Mouse (Mus musculus): ENCODE measurements at regions not wholly inside any gene's neighbourhood (a gene's known extent, or its start where the extent isn't known, plus 50 kb on each side); places are given as distances from the start of the nearest gene placed in this dataset.

- Histone ChIP-seq H3K27ac (replicated peaks; ENCODE audit: low read depth, low read length) (no peak overlapping the region), H3K9ac (replicated peaks; ENCODE audit: low read length) (no peak overlapping the region), H3K9me3 (ENCODE audit: control insufficient read depth, low read length) (no peaks in the 10 kb centered on the region), H3K4me1 (ENCODE audit: control insufficient read depth, insufficient read depth, low read length) (no peaks in the 10 kb centered on the region), H3K27me3 (ENCODE audit: control insufficient read depth, insufficient read depth, low read length) (no peaks in the 10 kb centered on the region), H3K36me3 (ENCODE audit: control insufficient read depth, insufficient read depth, low read length) (no peaks in the 10 kb centered on the region), H3K4me3 (replicated peaks; ENCODE audit: low read depth, low read length) (no peak overlapping the region), H3K4me2 (ENCODE audit: low read length) (no peak overlapping the region)
- no peak for ATAC-seq (ENCODE audit: low FRiP score, low TSS enrichment)
- DNase-seq = no peak
- WGBS = 81% methylated on average over 1 of the region's 1 CpGs
Measured at GRCm38 (mm10) chr3:143252643-143253042, 370.8 kb upstream of the Pkn2 start.

- no peak for ATAC-seq (ENCODE audit: low FRiP score, low TSS enrichment)
- WGBS = 75% methylated on average over 2 of the region's 2 CpGs
- H3K9me3 ChIP-seq (ENCODE audit: control insufficient read depth, low read length) = no peaks in the 10 kb centered on the region
Measured at GRCm38 (mm10) chr3:143252008-143252407, 370.2 kb upstream of the Pkn2 start.

GRCm38 (mm10) chr3:143242691-143243090 lies 360.9 kb upstream of the Pkn2 start:
- 76% methylated on average over 4 of the region's 4 CpGs for WGBS
- H3K4me3 ChIP-seq (replicated peaks; ENCODE audit: low read depth, low read length) = no peak overlapping the region
- H3K4me2 ChIP-seq (ENCODE audit: low read length) = no peak overlapping the region
- H3K27ac ChIP-seq (replicated peaks; ENCODE audit: low read depth, low read length) = no peak overlapping the region
- no peaks in the 10 kb centered on the region for H3K9me3 ChIP-seq (ENCODE audit: control insufficient read depth, low read length)
- no peaks in the 10 kb centered on the region for H3K4me1 ChIP-seq (ENCODE audit: control insufficient read depth, insufficient read depth, low read length)
- ATAC-seq (ENCODE audit: low FRiP score, low TSS enrichment) (no peak), DNase-seq (no peak)
- no peak overlapping the region for H3K9ac ChIP-seq (replicated peaks; ENCODE audit: low read length)
- H3K27me3 ChIP-seq (ENCODE audit: control insufficient read depth, insufficient read depth, low read length) = no peaks in the 10 kb centered on the region
- H3K36me3 ChIP-seq (ENCODE audit: control insufficient read depth, insufficient read depth, low read length) = no peaks in the 10 kb centered on the region

More at GRCm38 (mm10) chr3:143252008-143252407, 370.2 kb upstream of the Pkn2 start:
- no peak overlapping the region for H3K4me3 ChIP-seq (replicated peaks; ENCODE audit: low read depth, low read length)
- no peak overlapping the region for H3K27ac ChIP-seq (replicated peaks; ENCODE audit: low read depth, low read length)
- no peak overlapping the region for H3K4me2 ChIP-seq (ENCODE audit: low read length)
- H3K4me1 ChIP-seq (ENCODE audit: control insufficient read depth, insufficient read depth, low read length) = no peaks in the 10 kb centered on the region
- no peaks in the 10 kb centered on the region for H3K36me3 ChIP-seq (ENCODE audit: control insufficient read depth, insufficient read depth, low read length)
- H3K27me3 ChIP-seq (ENCODE audit: control insufficient read depth, insufficient read depth, low read length) = no peaks in the 10 kb centered on the region
- no peak for DNase-seq
- H3K9ac ChIP-seq (replicated peaks; ENCODE audit: low read length) = no peak overlapping the region

- H3K9ac ChIP-seq (replicated peaks; ENCODE audit: low read length) = no peak overlapping the region
- WGBS = 79% methylated on average over 7 of the region's 7 CpGs
- no peaks in the 10 kb centered on the region for H3K4me1 ChIP-seq (ENCODE audit: control insufficient read depth, insufficient read depth, low read length)
- H3K36me3 ChIP-seq (ENCODE audit: control insufficient read depth, insufficient read depth, low read length) = no peaks in the 10 kb centered on the region
- H3K27ac ChIP-seq (replicated peaks; ENCODE audit: low read depth, low read length) = no peak overlapping the region
- H3K9me3 ChIP-seq (ENCODE audit: control insufficient read depth, low read length) = no peaks in the 10 kb centered on the region
- H3K4me2 ChIP-seq (ENCODE audit: low read length) = no peak overlapping the region
- DNase-seq (peak; percentile 81), ATAC-seq (ENCODE audit: low FRiP score, low TSS enrichment) (peak; percentile 31; the same call in 1 of the 2 replicates)
- no peaks in the 10 kb centered on the region for H3K27me3 ChIP-seq (ENCODE audit: control insufficient read depth, insufficient read depth, low read length)
- no peak overlapping the region for H3K4me3 ChIP-seq (replicated peaks; ENCODE audit: low read depth, low read length)
Measured at GRCm38 (mm10) chr3:143240545-143241383, 359.0 kb upstream of the Pkn2 start.

GRCm38 (mm10) chr3:143238546-143238945 lies 356.7 kb upstream of the Pkn2 start:
- WGBS = 87% methylated on average over 6 of the region's 6 CpGs

GRCm38 (mm10) chr3:143223999-143224729 lies 342.4 kb upstream of the Pkn2 start:
- H3K36me3 ChIP-seq (ENCODE audit: control insufficient read depth, insufficient read depth, low read length) = no peaks in the 10 kb centered on the region
- no peak for ATAC-seq (ENCODE audit: low FRiP score, low TSS enrichment)
- peak; percentile 8 for DNase-seq
- no peaks in the 10 kb centered on the region for H3K9me3 ChIP-seq (ENCODE audit: control insufficient read depth, low read length)
- no peak overlapping the region for H3K4me2 ChIP-seq (ENCODE audit: low read length)
- WGBS = 83% methylated on average over 6 of the region's 6 CpGs
- H3K27me3 ChIP-seq (ENCODE audit: control insufficient read depth, insufficient read depth, low read length) = no peaks in the 10 kb centered on the region
- no peak overlapping the region for H3K27ac ChIP-seq (replicated peaks; ENCODE audit: low read depth, low read length)
- H3K4me3 ChIP-seq (replicated peaks; ENCODE audit: low read depth, low read length) = no peak overlapping the region
- H3K9ac ChIP-seq (replicated peaks; ENCODE audit: low read length) = no peak overlapping the region
- no peaks in the 10 kb centered on the region for H3K4me1 ChIP-seq (ENCODE audit: control insufficient read depth, insufficient read depth, low read length)

More at GRCm38 (mm10) chr3:143238546-143238945, 356.7 kb upstream of the Pkn2 start:
- Histone ChIP-seq H3K27me3 (ENCODE audit: control insufficient read depth, insufficient read depth, low read length) (no peaks in the 10 kb centered on the region), H3K4me1 (ENCODE audit: control insufficient read depth, insufficient read depth, low read length) (no peaks in the 10 kb centered on the region), H3K9me3 (ENCODE audit: control insufficient read depth, low read length) (no peaks in the 10 kb centered on the region), H3K36me3 (ENCODE audit: control insufficient read depth, insufficient read depth, low read length) (no peaks in the 10 kb centered on the region), H3K27ac (replicated peaks; ENCODE audit: low read depth, low read length) (no peak overlapping the region), H3K4me2 (ENCODE audit: low read length) (no peak overlapping the region), H3K4me3 (replicated peaks; ENCODE audit: low read depth, low read length) (no peak overlapping the region), H3K9ac (replicated peaks; ENCODE audit: low read length) (no peak overlapping the region)
- DNase-seq = no peak
- ATAC-seq (ENCODE audit: low FRiP score, low TSS enrichment) = no peak

GRCm38 (mm10) chr3:143193263-143193970 lies 311.6 kb upstream of the Pkn2 start:
- Histone ChIP-seq H3K27ac (replicated peaks; ENCODE audit: low read depth, low read length) (no peak overlapping the region), H3K27me3 (ENCODE audit: control insufficient read depth, insufficient read depth, low read length) (no peaks in the 10 kb centered on the region), H3K4me1 (ENCODE audit: control insufficient read depth, insufficient read depth, low read length) (no peaks in the 10 kb centered on the region), H3K4me2 (ENCODE audit: low read length) (no peak overlapping the region), H3K4me3 (replicated peaks; ENCODE audit: low read depth, low read length) (no peak overlapping the region), H3K9ac (replicated peaks; ENCODE audit: low read length) (no peak overlapping the region), H3K36me3 (ENCODE audit: control insufficient read depth, insufficient read depth, low read length) (no peaks in the 10 kb centered on the region), H3K9me3 (ENCODE audit: control insufficient read depth, low read length) (no peaks in the 10 kb centered on the region)
- ATAC-seq (ENCODE audit: low FRiP score, low TSS enrichment) (no peak), DNase-seq (no peak)
- WGBS = 60% methylated on average over 6 of the region's 6 CpGs

- WGBS = 66% methylated on average over 7 of the region's 7 CpGs
- no peak for ATAC-seq (ENCODE audit: low FRiP score, low TSS enrichment)
Measured at GRCm38 (mm10) chr3:143188931-143189330, 307.1 kb upstream of the Pkn2 start.

More at GRCm38 (mm10) chr3:143188931-143189330, 307.1 kb upstream of the Pkn2 start:
- Histone ChIP-seq H3K27me3 (ENCODE audit: control insufficient read depth, insufficient read depth, low read length) (no peaks in the 10 kb centered on the region), H3K4me1 (ENCODE audit: control insufficient read depth, insufficient read depth, low read length) (no peaks in the 10 kb centered on the region), H3K4me3 (replicated peaks; ENCODE audit: low read depth, low read length) (no peak overlapping the region), H3K36me3 (ENCODE audit: control insufficient read depth, insufficient read depth, low read length) (no peaks in the 10 kb centered on the region), H3K9ac (replicated peaks; ENCODE audit: low read length) (no peak overlapping the region), H3K9me3 (ENCODE audit: control insufficient read depth, low read length) (no peaks in the 10 kb centered on the region), H3K27ac (replicated peaks; ENCODE audit: low read depth, low read length) (no peak overlapping the region), H3K4me2 (ENCODE audit: low read length) (no peak overlapping the region)
- DNase-seq = no peak

All from midbrain, embryonic 14.5 days (tissue).